Mouse (Mus musculus) stomach, postnatal 0 days (tissue): ENCODE measurements around the gene Bach1.

Experiments used
- CTCF ChIP-seq: IDR thresholded peaks from 2 replicates; pipeline ENCODE4 v1.5.1; 2016; ENCODE audit warnings: antibody characterized with exemption, low read depth, mild to moderate bottlenecking, moderate library complexity
- EP300 ChIP-seq: optimal IDR thresholded peaks from 2 replicates; pipeline ENCODE3; 2016; ENCODE audit warnings: antibody characterized with exemption

- no peak for TF ChIP-seq CTCF
- no peak for TF ChIP-seq EP300
Measured at GRCm38 (mm10) chr16:87670091-87670820, 28.5 kb upstream of the Bach1 start.
